Mouse (Mus musculus) stomach, embryonic 14.5 days (tissue): Measurements from ENCODE around the gene Ddx31. TPM values are rescaled to one million over a fixed set of nuclear protein-coding genes. Genes with fewer than 3 reads are reported as not detected.

Source experiments
- ATAC-seq: fragments of 200-750 bp; cut with Nextera tagmentation; 2 replicates; pipeline ENCODE4 v1.8.0; 2017; ENCODE audit warnings: low read depth, moderate TSS enrichment; ENCODE audit not compliant: insufficient number of reproducible peaks, insufficient read depth, low FRiP score
- H3K27ac ChIP-seq: fragments of 300-500 bp; sonication (generic); 2 replicates; pipeline ENCODE4 v1.5.1; 2014; ENCODE audit warnings: mild to moderate bottlenecking, low read length, moderate library complexity, mixed read lengths
- H3K27me3 ChIP-seq: fragments of 300-500 bp; sonication (generic); 2 replicates; pipeline ENCODE4 v1.6.1; 2014; ENCODE audit warnings: low read length, control low read depth, mixed read lengths; ENCODE audit not compliant: control insufficient read depth, insufficient read depth
- H3K36me3 ChIP-seq: fragments of 300-500 bp; sonication (generic); 2 replicates; pipeline ENCODE4 v1.6.1; 2014; ENCODE audit warnings: mild to moderate bottlenecking, control low read depth, low read length, moderate library complexity, mixed read lengths; ENCODE audit not compliant: control insufficient read depth, insufficient read depth
- H3K4me1 ChIP-seq: fragments of 300-500 bp; sonication (generic); 2 replicates; pipeline ENCODE4 v1.6.1; 2014; ENCODE audit warnings: low read length, control low read depth, mixed read lengths; ENCODE audit not compliant: control insufficient read depth, insufficient read depth
- H3K4me2 ChIP-seq: fragments of 300-500 bp; sonication (generic); replicated peaks from 2 replicates; pipeline ENCODE4 v1.6.1; 2014; ENCODE audit warnings: low read depth, low read length, control low read depth
- H3K4me3 ChIP-seq: fragments of 300-500 bp; sonication (generic); 2 replicates; pipeline ENCODE4 v1.5.1; 2014; ENCODE audit warnings: low read depth, low read length, control low read depth
- H3K9ac ChIP-seq: fragments of 300-500 bp; sonication (generic); replicated peaks from 2 replicates; pipeline ENCODE4 v1.6.1; 2014; ENCODE audit warnings: low read depth, mild to moderate bottlenecking, control low read depth, low read length, moderate library complexity, mixed read lengths
- H3K9me3 ChIP-seq: fragments of 300-500 bp; sonication (generic); 2 replicates; pipeline ENCODE4 v1.6.1; 2016; ENCODE audit warnings: low read depth, low read length, control low read depth; ENCODE audit not compliant: control insufficient read depth
- WGBS: fragments of 180-500 bp; shearing (Covaris S2); extraction: QIAGEN DNeasy Blood & Tissue Kit; methylation state at CpG from one replicate; pipeline ENCODE4 v1.1.7; 2014; 5-methylcytosine and 5-hydroxymethylcytosine counted together
- polyA plus RNA-seq: library from polyadenylated mRNA; unstranded; fragments of >200 nt; fragmentation: Nextera tagmentation; extraction: Ambion mirVana; gene quantifications from 2 replicates; pipeline ENCODE4 v1.2.1, GENCODE M21; 2014

Ddx31 gene
- polyA plus RNA-seq, 1 experiment from 2014 or later = 13.5 TPM

DNA sequence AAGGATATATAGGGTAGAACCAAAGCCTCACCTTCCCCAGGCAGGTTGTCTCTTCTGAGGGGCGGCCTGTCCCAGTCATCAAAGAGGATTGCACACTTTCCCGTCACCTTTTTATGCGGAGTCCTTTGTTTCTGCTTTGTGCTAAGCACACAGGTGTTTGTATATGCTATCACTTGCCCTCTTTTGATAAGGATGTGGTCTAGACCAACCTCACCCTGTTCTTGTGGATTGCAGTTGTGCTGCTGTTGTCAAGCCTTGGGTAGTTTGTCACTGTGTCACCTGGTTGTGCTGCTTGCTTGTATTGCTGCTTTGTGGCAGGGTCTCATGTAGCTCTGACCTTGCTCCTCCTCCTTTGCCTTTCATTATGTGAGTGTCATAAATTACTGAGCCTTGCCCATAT lies 12.4 kb downstream of the Ddx31 start:
- Histone ChIP-seq H3K4me3 (no peak overlapping the region), H3K36me3 (peaks cover 25% of the 10 kb centered on the region), H3K4me1 (no peaks in the 10 kb centered on the region), H3K4me2 (no peak overlapping the region), H3K9me3 (no peaks in the 10 kb centered on the region), H3K27ac (no peak overlapping the region), H3K9ac (no peak overlapping the region), H3K27me3 (no peaks in the 10 kb centered on the region)
- WGBS = 80% methylated on average over 3 of the region's 3 CpGs
- no peak for ATAC-seq

DNA sequence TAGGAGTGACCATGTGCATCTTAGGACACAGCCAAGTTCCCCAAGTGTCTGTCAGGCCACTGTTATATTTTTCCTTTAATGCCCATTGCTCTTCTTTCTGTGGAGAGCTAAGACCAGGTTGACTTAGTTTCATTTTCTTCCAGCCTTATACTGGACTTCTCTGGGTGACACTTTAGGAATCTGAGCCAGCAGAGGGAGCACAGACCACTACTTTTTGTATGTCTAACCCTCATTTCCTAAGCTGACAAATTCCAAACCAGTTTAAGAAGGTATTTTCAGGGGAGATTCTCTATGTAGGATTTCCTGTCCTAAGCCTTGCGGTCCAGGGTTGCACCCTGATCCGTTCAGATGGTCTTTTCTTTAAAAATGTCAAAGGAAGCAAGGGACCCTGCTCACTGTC lies 15.6 kb downstream of the Ddx31 start:
- Histone ChIP-seq H3K27ac (no peak overlapping the region), H3K4me3 (no peak overlapping the region), H3K9me3 (no peaks in the 10 kb centered on the region), H3K36me3 (peaks cover 10% of the 10 kb centered on the region), H3K27me3 (no peaks in the 10 kb centered on the region), H3K4me1 (no peaks in the 10 kb centered on the region), H3K4me2 (no peak overlapping the region), H3K9ac (no peak overlapping the region)
- ATAC-seq = no peak
- WGBS = 96% methylated on average over 2 of the region's 2 CpGs

DNA sequence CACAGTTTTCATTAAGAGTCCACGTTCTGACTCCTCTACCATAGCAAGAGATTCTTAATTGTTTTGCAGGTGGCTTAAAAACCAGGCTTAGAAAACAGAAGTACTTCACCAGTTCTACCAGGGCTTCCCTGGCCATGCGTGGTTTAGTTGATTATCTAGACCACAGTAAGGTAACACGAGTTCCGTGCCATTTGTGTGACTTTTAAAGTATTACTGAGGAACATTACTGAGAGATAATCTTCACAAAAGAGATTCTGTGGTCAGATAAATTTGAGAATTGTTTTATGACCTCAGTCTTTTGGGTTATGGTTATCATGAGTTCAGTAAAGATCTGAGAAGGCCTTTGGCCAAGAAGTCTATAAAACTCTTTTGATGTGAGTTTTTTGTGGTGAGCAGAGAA lies 19.1 kb downstream of the Ddx31 start:
- WGBS = 95% methylated on average over 4 of the region's 4 CpGs
- ATAC-seq = no peak

DNA sequence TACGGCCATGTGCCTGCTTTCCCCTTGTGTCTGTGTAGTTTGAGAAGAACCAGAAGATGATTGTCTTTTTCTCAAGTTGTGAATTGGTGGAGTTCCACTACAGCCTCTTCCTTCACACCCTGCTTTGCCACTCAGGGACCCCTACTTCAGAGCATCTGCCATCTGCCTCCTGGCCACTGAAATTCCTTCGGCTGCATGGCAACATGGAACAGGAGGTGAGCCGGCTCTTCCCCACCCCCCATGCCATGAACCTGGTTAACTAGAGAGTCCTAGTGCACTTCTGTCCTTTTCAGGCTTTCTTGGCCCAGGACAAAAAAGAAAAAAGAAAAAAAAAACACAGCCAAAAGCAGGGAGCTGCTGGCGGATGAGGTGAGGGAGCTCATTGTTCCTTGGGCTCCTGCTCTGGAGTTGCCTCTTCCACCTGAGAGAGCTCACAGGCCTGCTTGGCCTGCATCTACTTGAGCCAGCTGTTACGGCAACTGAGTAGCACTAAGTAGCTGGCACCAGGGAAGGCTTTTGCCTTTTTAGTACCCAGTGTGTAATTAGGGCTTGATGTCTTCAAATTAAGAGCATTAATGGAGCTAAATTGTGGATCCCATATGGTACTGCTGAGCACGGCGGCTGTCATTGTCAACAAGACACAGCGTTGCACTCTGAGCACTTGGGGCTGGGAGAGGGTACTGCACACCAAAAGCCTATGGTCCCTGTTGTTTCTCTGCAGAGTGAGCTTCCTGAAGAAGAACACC lies 20.6 kb downstream of the Ddx31 start:
- Histone ChIP-seq H3K27me3 (no peaks in the 10 kb centered on the region), H3K9ac (no peak overlapping the region), H3K9me3 (no peaks in the 10 kb centered on the region), H3K36me3 (peaks cover 38% of the 10 kb centered on the region), H3K4me1 (no peaks in the 10 kb centered on the region), H3K27ac (no peak overlapping the region), H3K4me3 (no peak overlapping the region), H3K4me2 (no peak overlapping the region)
- ATAC-seq = no peak
- WGBS = 95% methylated on average over 8 of the region's 8 CpGs

More for the DNA sequence above, 19.1 kb downstream of the Ddx31 start:
- Histone ChIP-seq H3K4me3 (no peak overlapping the region), H3K4me1 (no peaks in the 10 kb centered on the region), H3K27me3 (no peaks in the 10 kb centered on the region), H3K9ac (no peak overlapping the region), H3K4me2 (no peak overlapping the region), H3K36me3 (peaks cover 34% of the 10 kb centered on the region), H3K9me3 (no peaks in the 10 kb centered on the region), H3K27ac (no peak overlapping the region)

DNA sequence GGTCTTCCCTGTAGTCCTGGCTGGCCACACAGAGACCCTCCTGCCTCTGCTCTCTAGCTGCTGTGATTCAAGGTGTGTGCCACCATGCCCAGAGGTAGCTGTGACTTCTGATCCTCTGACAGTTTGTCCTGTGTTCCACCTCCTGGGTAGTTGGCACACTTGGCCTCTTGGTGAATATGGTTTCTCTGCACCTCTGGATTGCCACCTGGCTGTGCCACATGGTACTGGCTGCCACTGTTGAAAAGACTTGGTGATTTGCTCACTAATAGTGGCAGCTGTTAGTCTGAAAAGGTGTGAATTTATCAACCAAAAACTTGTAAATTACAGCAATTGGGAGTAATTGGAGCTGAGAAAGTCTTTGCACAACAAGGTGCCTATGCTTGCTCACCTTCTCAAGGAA lies 23.7 kb downstream of the Ddx31 start:
- Histone ChIP-seq H3K27me3 (no peaks in the 10 kb centered on the region), H3K36me3 (peaks cover 47% of the 10 kb centered on the region), H3K4me3 (no peak overlapping the region), H3K9ac (no peak overlapping the region), H3K4me2 (no peak overlapping the region), H3K4me1 (no peaks in the 10 kb centered on the region), H3K9me3 (no peaks in the 10 kb centered on the region), H3K27ac (no peak overlapping the region)
- no peak for ATAC-seq

DNA sequence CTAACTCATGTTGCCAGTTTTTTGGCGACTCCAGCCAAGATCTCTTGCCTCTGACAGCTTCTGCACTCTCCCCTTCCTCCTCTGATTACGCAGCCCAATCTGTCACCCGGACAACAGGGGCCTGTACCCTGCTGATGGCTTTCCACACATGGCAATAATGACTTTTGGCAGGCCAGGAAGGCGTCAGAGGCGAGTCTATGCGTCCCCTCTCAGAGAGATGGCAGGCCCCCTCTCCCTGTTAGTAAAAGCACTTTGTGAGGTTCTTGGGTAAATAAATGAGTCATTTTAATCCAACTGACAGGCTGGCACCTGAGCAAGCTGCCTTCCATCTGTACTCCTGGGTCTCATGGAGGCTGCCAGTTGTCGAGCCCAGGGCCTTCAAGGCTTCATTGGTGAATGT lies 27.3 kb downstream of the Ddx31 start:
- H3K36me3 ChIP-seq = peaks cover 34% of the 10 kb centered on the region
- no peaks in the 10 kb centered on the region for H3K27me3 ChIP-seq
- H3K27ac ChIP-seq = no peak overlapping the region
- no peak overlapping the region for H3K9ac ChIP-seq
- 72% methylated on average over 7 of the region's 7 CpGs for WGBS
- no peaks in the 10 kb centered on the region for H3K9me3 ChIP-seq
- H3K4me2 ChIP-seq = no peak overlapping the region
- no peaks in the 10 kb centered on the region for H3K4me1 ChIP-seq
- ATAC-seq = no peak
- no peak overlapping the region for H3K4me3 ChIP-seq

DNA sequence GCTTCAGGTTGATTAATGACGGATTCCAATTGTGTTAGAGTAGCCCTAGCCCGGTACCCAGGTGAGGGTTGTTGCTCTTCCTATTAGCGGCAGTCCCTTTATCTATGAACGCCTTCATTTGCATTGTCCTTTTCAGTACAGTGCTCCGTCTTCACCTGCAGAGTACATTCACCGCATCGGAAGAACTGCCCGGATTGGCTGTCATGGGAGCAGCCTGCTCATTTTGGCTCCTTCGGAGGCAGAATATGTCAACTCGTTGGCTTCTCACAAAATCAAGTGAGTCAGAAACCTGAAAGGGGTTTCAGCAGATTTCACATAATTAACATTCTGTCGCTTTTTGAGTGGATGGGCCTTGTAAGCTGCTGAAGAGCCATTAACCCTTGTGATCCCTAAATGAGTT lies 35.3 kb downstream of the Ddx31 start:
- no peak overlapping the region for H3K27ac ChIP-seq
- H3K4me1 ChIP-seq = no peaks in the 10 kb centered on the region
- peaks cover 31% of the 10 kb centered on the region for H3K36me3 ChIP-seq
- WGBS = 88% methylated on average over 11 of the region's 11 CpGs
- H3K4me3 ChIP-seq = no peak overlapping the region
- ATAC-seq = no peak
- H3K9ac ChIP-seq = no peak overlapping the region
- no peak overlapping the region for H3K4me2 ChIP-seq
- H3K27me3 ChIP-seq = no peaks in the 10 kb centered on the region
- no peaks in the 10 kb centered on the region for H3K9me3 ChIP-seq

DNA sequence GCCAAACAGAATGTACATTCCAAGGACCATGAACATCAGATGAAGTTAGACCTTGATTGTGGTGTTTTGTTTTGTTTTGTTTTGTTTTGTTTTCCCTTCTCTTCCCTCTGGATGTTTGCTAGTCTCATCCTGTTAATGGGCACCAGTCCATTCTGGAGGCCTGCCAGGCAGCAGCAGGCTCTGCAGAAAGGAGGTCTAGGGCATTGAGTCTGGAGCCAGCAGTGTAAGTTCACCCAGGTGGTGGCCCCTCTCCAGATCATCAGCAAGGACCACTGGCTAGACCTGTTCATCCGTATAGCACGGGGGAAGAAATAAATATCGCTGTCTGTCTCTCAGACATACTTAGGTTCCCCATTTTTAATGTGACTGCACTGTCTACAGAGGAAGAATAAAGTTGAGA lies 41.1 kb downstream of the Ddx31 start:
- H3K9ac ChIP-seq = no peak overlapping the region
- H3K4me3 ChIP-seq = no peak overlapping the region
- 0 out of 2 replicates have a peak, but pooled peaks cover 4% of the 10 kb centered on the region for H3K4me1 ChIP-seq
- no peak for ATAC-seq
- WGBS = 86% methylated on average over 3 of the region's 3 CpGs
- no peaks in the 10 kb centered on the region for H3K9me3 ChIP-seq
- H3K36me3 ChIP-seq = peaks cover 26% of the 10 kb centered on the region
- no peak overlapping the region for H3K4me2 ChIP-seq
- no peaks in the 10 kb centered on the region for H3K27me3 ChIP-seq
- H3K27ac ChIP-seq = no peak overlapping the region

DNA sequence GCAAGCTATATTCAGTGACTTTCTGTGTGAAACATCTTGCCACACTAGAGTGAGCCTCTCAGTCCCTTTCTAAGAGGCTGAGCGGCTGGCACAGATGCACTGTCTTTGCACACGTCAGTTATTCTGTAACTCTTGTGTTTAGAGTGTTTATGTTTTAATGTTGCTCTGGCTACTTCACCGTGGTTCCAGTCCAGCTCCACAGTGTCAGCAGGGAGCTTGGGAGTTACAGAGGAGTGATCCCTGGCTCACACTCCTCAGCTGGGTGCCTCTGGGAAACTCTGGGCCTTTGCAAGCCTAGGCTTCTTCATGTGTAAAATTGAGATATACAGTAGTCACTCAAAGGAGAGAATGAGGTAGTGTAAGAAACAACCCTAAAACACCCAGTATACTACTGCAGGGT lies 41.8 kb downstream of the Ddx31 start:
- 86% methylated on average over 3 of the region's 3 CpGs for WGBS
- no peak for ATAC-seq

More for the DNA sequence above, 41.8 kb downstream of the Ddx31 start:
- Histone ChIP-seq H3K27me3 (no peaks in the 10 kb centered on the region), H3K9ac (no peak overlapping the region), H3K9me3 (no peaks in the 10 kb centered on the region), H3K4me1 (0 out of 2 replicates have a peak, but pooled peaks cover 4% of the 10 kb centered on the region), H3K4me2 (no peak overlapping the region), H3K4me3 (no peak overlapping the region), H3K27ac (no peak overlapping the region), H3K36me3 (peaks cover 24% of the 10 kb centered on the region)
